Mouse (Mus musculus) liver, adult (tissue): Measurements from ENCODE around the gene Fam217b.

ENCODE experiments used
- GATA4 ChIP-seq: IDR thresholded peaks from 2 replicates; pipeline ENCODE4 v1.6.1; 2014; ENCODE audit warnings: mild to moderate bottlenecking, low read length; ENCODE audit not compliant: insufficient replicate concordance

The Fam217b gene

DNA sequence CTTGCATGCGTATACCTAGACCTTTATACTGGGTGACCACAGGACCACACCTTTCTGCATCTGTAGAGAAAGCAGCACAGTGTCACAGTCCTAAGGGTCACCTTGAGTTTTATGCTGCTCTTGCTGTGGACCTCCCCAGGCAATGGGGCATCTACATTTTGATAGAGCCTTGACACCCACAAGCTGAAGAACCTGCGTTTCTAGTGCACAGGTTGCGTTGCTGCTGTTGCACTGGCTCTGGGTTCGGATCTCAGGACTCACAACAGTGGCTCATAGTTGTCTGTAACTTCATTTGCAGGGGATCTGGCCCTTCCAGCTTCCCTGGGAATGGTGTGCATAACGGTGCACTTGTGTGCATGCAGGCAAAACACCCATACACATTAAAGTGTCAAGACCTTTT, 12.9 kb downstream of the Fam217b start:
- no peak for TF ChIP-seq GATA4

DNA sequence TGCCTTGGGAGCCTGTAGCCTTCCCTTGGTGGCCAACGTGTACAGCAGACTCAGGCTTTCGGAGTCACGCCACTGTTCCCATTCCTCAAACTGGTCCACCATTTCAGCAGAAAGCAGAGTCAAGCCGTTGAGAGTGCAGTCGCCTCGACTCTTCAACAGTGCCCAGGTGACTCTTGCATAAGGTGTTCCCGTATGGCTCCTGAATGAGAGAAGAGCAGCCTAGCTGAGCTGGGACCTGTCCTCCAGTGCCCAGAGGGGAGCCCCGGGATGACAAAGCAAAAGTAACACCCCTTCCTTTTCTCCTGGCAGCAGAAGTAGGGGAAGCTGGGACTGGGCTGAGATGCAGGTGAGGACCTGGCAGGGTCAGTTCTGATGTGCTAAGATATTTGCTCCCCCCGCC, 13.9 kb downstream of the Fam217b start:
- TF ChIP-seq GATA4: no peak

DNA sequence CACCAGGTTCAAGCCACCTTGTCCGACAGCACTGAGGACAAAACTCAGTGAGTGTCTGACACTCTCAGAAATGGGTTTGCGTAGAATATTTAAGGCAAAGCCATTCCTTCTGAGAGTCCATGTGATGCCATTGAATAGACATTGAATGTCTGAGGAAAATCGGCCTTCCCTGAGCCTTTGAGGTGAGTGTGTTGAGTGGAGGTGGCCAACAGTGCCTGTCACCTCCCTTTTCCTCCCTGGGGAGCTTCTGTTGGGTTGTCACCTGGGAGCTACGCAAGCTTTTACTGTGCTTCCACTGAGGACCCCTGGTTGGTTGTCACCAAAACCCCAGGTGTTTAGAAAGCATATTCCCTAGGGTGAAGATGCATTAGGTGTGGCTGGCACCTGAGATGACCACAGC, 14.4 kb downstream of the Fam217b start:
- TF ChIP-seq GATA4: no peak

DNA sequence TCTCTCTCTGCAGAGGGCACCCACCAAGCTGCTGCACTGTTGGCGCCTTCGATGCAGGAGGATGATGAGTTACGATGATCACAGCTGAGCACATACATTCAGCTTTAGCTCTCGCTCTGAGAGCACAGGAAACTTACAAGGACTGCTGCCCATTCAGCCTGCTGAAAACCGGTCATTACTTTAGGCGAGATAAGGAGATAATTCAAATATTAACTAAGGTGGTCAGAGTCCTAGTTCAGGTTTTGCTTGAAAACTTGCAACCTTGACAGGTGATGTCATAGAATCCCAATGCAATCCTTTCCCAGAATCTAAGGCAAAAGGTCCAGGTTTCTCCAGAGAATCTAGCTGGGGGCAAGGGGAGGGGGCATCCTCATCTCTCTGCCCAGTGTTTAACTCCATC, 15.1 kb downstream of the Fam217b start:
- no peak for TF ChIP-seq GATA4

DNA sequence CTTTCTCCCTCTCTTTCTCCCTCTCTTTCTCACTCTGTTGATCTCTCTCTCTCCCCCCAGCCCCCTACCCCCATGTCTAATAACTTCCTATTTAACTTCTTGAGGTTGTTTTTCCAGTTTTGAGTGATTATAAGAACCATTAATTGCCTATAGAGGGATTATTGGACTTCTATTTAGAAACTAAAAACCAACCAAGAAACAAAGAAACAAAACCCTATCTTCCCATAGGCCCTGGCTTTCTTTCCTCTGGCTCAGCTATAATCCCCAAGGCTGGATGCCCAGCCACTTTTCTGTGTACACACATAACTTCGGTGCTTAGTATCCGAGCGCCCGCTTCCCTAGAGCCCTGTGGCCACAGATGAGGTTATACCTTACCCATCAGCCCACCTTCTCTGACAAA, 15.9 kb downstream of the Fam217b start, which contains the start of gene Cdh26:
TSS of gene Cdh26 (plus strand) at position 301 of the 400 bp plus-strand sequence.
- no peak for TF ChIP-seq GATA4

DNA sequence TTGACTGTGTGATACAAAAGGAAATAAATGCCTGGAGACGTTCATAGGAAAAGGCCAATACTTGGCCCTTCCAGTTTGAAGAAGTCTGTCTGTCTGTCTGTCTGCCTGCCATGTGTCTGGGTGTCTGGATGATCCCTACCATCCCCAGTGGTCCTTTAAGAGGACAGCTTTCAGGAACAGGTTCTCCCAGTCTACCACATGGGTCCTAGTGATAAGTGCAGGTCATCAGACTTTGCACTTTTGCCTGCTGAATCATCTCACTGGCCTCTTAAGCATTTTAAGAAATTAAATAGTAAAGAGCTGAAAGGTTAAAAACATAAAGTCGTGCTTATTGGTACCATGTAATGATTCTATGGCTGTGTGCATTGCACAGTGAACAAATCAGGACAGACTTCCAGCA, 19.2 kb downstream of the Fam217b start:
- no peak for TF ChIP-seq GATA4

DNA sequence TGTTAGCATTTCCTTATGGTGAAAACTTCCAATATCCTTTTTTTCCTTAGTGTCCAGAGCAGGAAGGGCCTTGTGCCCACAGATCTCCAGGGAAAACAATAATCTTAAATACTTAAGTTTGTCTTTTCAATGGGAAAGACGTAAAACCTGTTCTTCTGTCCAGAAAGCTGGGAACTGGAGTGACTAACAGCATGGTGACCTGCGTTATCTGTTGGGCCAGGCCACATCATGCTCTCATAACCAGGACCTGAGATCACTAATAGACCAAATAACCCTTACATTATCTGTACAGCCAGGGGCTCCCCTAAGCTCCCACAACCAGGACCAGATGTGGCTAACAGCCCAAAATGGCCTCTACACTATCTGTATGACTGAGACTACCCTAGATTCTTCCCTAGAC, 19.6 kb downstream of the Fam217b start:
- no peak for TF ChIP-seq GATA4

DNA sequence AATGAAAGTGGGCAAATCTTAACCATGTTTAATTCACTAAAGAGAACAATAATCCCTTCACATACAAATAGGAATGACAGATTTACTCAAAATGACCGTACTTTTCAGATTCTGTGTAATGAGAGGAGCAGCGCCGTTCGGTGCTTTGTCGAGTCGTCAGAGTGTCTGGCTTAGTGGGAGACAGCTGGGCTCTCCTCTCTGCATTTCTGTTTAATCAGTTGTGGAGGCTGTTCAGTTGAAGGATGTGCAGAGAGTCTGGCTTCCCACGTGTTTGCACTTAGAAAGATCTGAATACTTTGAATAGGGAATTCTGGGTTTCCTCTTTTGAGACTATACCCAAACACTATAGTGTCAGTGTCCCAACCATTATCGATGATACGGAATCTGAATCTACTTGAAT, 23.0 kb downstream of the Fam217b start:
- TF ChIP-seq GATA4: no peak

DNA sequence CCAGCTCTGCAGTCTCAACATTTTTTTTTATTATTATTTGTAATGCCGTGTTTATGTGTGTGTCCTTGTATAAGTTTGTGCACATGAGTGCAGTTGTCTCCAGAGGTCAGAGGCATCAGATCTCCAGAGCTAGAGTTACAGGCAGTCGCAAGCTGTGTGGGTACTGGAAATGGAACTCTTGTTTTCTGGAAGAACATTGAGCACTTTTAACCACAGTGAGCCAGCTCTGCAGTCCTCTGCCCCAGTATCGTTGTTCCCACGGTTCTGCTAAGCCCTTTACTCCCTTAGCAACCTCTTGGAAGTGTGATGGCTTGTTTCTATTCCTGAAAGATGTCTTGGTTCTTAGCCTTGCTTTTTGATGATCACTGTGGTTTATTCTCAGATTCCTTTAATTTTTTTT, 35.1 kb downstream of the Fam217b start:
- TF ChIP-seq GATA4: no peak

DNA sequence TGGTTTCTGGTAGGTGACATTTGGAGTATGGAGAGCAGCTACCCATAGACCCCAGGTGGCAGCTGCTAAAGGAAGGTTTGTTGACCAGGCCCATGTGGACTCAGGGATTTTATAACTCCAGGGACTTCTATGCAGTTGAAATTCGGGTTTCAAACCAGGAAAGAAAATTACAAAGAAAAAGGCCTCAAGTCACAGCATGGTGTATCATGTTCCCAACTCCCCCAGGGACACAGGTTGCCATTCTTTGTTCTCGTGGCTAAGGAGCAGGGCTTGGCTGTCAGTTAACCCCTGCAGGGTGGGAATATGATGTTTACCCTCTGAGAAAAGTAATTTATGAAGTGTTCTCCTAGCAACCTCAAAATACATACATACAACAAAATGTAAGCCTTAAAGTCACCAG, 35.9 kb downstream of the Fam217b start:
- TF ChIP-seq GATA4: no peak

DNA sequence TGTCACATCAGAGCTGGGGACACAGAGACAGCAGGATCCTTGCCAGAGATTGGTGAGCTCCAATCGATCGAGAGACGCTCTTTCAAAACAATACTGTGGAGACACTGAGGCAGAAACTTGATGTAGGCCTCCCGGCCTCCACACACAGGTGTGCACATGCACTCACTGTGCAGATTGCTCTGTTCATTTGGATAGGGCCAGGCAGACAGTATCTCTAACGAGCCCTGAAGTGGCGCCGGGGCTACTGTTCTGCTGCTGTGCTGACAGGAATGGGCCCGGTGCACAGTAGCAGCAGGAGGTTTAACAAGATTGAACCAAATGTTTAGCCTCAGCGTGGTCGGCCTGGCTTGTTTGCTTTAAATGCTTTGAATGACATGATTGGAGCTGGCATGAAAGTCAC, 36.6 kb downstream of the Fam217b start:
- no peak for TF ChIP-seq GATA4

DNA sequence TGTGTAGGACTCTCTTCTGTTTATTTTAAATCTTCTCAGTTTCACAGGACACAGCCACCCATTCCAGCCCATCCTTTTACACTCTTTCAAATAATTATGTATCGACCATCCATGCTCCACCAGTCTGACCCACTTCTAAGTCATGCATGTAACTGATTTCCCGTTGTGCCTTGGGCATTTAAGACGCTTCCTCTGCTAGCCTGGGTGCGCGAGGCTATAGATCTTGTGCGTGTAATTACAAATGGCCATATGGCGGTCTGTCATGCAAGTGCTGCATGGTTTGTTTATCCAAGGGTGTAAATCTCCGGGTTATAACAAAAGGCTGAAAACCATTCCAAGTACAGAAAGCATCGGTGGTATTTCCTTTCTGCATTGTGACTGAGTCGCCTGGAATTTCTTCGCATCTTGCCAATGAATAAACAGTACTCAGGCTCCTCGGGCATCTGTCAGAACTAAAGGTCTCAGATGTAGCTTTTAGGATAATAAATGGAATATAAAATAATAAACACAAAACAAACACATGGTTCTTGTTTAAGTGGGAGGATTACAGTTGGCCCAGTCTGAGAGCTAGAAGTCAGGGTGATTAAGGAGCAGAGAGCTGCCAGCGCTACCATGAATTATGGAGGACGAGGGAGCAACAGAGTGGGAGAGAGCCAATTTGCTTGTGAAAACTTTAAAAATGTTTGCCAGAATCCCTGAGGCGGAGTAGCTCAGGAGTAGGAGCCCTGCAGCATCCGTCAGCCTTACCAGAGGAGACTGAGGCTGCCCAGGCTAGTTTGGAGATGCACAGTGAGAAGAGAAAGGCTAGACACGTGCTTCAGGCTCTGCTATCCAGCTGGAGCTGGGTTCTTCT, 40.6 kb downstream of the Fam217b start:
- TF ChIP-seq GATA4: no peak

DNA sequence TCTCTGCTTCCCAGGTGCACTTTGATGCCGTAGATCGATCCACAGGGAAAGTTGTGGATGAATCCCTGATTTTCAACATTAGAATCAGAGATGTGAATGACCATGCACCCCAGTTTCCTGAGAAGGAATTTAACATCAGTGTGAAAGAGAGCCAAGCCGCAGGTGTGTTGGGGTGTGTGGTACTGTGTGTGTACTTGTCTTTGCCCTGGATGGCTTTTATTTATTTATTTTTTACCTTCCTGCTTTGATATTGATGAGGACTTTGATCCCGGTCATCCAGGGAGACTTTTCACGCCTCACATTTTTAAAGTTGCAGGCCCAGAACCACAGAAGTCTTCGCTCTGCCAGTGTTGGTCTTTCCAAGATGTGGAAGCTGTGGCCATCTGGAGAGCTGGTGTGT, 43.1 kb downstream of the Fam217b start:
- TF ChIP-seq GATA4: no peak

DNA sequence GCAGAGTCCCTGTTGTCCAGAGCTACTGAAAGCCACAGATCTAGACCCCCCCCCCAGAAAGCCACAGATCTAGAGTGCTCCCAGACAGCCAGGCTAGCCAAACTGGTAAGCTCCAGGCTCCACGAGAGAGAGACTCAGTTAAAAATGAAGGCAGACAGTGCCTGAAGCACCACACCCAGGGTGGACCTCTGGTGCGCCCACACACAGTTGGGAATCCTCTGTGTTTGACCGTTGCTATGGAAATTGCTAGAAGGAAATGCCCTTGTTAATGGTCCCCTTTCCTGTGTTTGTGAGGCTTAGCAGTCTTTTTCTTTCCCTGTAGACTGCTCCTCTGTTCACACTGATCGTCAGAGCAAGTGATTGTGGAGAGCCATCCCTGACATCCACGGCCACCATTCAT, 46.0 kb downstream of the Fam217b start:
- no peak for TF ChIP-seq GATA4

DNA sequence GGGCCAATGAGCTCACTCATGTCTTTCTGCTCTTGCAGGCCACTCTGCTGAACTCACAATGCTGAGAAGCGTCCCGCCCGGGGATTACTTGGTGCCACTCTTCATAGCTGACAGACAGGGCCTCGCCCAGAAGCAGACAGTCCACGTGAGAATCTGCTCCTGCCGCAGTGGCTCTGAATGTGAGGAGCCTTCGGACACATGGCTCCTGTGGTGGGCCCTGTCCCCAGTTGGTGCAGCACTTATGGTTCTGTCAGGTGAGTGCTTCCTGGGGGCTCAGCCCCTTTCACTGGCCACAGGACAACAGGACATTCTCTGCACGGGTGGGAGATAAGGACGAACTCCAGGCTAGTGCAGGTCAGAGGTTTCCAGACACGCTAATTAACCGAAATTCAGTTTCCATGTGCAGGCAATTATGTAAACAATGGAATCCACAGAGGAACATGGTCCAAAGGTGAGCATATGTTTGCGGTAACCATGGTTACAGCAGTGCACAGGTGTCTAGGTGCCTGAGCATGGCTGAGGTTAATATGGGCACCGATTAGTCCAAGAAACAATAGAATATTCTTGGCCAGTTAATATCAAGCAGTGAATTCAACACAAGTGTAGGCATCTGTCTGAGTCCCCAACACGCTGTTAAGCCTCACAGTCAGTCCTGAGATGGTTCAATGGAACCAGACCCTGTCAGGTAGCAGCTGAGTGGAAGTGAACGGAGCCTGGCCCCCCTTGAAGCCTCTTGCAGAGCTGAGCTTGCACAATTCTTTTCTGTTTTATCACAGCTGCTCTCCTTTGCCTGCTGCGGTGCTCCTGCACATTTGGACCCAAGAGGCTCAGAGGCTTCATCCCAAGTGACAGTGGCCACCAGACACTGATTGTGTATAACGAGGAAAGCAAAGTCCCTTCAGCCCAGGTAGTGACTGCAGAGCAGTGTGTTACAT, 57.5 kb downstream of the Fam217b start:
- TF ChIP-seq GATA4: no peak

DNA sequence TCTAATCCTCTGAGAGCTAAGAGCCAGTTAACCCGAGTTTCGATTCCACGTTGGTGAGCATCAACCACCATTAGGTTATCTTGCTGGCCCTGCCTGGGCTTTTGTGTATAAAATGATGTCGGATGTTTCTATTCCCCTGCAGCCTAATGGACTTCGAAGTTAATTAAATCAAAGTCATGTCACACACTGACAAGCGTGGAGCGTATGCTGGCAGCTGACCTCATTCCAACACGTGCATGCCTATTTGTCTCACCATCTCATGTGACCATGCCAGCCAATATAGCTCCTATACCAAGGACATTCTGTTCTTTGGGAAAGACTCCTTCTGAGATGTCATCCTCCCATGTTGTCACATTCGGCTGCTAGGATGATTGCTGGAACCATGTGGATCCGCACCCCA, 59.6 kb downstream of the Fam217b start:
- no peak for TF ChIP-seq GATA4
